Mouse (Mus musculus) C2C12 (cell line): ENCODE measurements at regions not wholly inside any gene's neighbourhood (a gene's known extent, or its start where the extent isn't known, plus 50 kb on each side); places are given as distances from the start of the nearest gene placed in this dataset.

ENCODE experiments used
- CEBPB ChIP-seq: IDR thresholded peaks from one replicate; pipeline ENCODE4 v1.6.1; 2011; ENCODE audit warnings: low read depth, mild to moderate bottlenecking, control low read depth, moderate library complexity
- CTCF ChIP-seq: IDR thresholded peaks from one replicate; pipeline ENCODE4 v1.5.1; 2011; ENCODE audit not compliant: control insufficient read depth, insufficient read depth, insufficient read length
- MAX ChIP-seq: IDR thresholded peaks from one replicate; pipeline ENCODE4 v1.6.1; 2011; ENCODE audit warnings: mild to moderate bottlenecking, control low read depth

DNA sequence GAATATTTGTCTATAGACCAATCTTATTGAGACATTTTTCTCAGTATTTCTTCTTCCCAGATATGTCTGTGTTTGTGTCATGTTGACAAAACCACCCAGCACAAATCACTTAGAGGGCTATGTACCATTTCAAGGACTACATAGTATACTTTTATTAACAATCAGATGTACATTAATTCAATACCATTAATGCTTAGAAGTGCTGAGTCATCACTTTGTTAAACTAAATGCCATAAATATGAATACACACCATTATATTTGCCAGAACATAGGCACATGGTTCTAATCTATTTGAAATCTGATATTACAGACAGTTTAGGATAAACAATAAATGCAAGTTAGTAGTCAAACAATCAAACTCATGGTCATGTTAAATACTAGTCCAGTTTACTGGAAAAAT, 182.2 kb upstream of the Nfe2l3 start:
- no peak for TF ChIP-seq CEBPB
- TF ChIP-seq CTCF, result no peak
- no peak for TF ChIP-seq MAX
